Mouse (Mus musculus): ENCODE results near the gene Lilrb4a.
A peak's percentile ranks its signal among the peaks of the same experiment; 100 is the strongest.
"Not testable (repeated sequence)": the region's sequence is repeated elsewhere in the genome, so short reads cannot be mapped to it uniquely, and the experiment has no call there.

The Lilrb4a gene

DNA sequence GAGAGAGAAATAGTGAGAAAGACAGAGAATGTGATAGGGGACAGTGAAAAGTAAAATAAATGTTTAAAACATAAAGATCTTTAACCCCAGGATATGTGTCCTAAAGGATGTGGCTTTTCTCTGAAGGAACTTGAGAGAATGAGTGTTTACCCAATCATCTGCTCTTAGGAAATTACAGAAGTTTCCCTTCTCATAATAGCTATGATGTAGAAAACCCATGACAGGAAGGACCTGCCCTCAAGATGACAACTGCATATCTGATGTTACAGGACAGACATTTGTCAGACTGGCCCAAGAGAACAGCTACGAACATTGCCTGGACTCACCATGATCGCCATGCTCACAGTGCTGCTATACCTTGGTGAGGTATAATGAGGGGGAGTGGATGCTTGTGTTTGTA, at the start of gene Lilrb4a:
Gene Lilrb4a, plus strand, starts transcription at position 266 of the 400 bp plus-strand sequence.
- not testable (repeated sequence) for DNase-seq (ENCODE audit: low read depth, low spot score)

DNA sequence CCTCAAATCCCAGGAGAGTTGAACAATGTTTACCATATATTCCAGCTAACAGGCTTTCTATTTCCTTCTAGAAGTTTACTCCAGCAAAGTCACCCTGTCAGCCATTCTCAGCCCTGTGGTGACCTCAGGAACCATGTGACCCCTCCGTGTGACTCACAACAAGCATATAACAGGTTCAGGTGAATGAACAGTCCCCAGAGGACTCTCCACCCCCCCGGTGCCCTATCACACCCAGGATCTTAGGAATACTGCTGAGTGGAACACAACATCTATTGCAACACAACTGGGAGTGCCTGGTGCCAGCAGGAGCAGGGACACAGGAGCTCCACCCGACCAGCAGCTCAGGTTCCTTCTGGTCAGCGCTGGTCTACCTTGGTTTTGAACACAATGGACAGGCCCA, 39.1 kb upstream of the Lilrb4a start:
- no peak for DNase-seq (ENCODE audit: low read depth, low spot score)

DNA sequence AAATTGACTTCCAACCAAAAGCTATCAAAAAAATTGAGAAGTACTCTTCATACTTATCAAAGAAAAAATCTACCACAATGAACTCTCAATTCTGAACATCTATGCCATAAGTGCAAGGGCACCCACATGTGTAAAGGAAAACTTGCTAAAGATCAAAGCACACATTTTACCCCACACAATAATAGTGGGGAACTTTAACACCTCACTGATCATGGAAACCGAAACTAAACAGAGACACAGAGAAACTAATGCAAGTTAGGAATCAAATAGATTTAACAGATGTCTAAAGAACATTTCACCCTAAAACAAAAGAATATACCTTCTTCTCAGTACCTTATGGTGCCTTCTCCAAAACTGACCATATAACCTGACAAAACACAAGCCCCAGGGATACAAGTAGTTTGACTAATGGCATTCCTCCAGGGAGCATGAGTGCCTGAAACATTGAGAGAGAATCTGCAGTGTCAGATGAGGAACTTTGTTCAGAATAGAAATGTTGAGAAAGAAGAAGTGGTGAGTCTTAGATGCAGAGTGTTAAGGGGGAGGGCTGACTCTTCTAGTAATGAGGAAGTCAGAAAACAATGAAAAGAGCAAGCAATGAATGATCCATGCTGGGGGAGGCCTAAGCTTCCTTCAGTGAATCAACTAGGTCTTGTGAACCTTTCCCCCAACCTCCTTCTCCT, 37.0 kb upstream of the Lilrb4a start:
- DNase-seq (ENCODE audit: low read depth, low spot score) = no peak

DNA sequence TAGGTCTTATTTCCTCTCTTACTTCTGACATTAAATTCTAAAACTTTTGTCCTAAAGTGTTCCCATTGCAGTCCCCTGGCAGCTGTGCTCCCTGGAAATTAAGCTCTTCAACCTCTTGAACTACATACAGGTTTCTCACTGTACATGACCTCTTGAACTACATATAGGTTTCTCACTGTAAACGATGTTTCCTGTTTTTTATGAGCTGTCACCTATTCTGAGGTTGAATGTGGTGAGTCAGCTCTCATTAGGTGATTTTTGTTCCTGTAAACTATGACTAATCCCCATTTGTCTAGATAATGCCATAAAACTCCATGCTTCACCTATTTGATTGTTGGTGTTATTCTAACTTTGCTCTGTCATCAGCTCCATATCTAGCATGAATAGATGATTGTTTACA, 36.4 kb upstream of the Lilrb4a start:
- DNase-seq (ENCODE audit: low read depth, low spot score) = no peak

DNA sequence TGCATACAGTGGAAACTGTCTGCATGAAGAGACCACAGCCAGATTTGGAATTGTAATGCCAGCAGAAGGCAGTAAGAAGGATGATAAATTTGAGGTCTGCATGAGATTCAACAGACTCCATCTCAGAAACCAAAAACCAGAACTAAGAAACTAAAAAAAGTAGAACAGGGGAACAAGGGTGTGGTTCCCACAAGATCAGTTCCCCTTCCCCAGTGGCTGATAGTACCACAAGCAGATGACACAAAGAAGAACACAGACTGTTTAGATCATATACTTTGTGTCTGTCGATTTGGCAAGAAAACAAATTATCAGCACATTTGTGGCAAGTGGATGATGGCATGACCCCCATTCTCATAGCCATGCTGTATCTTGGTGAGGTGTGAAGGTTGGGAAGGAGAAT, 35.0 kb upstream of the Lilrb4a start:
- DNase-seq (ENCODE audit: low read depth, low spot score) = no peak

DNA sequence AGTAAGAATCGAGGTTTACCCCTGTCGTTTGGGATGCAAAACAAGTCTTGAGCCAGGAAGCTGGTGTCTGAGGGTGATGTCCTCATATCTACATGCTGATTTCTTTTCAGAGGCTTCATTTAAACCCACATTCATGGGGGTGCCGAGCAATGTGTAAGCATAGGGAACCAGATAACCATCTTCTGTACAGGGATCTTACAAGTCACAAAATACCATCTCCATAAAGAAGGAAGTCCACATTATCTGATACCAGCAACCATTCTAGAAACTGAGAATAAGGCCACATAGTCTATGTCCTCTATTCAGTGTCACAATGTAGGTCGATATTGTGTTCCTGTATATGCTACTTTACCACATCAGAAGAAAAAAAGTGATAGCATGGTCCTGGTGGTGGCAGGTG, 34.4 kb upstream of the Lilrb4a start:
- no peak for DNase-seq (ENCODE audit: low read depth, low spot score)

DNA sequence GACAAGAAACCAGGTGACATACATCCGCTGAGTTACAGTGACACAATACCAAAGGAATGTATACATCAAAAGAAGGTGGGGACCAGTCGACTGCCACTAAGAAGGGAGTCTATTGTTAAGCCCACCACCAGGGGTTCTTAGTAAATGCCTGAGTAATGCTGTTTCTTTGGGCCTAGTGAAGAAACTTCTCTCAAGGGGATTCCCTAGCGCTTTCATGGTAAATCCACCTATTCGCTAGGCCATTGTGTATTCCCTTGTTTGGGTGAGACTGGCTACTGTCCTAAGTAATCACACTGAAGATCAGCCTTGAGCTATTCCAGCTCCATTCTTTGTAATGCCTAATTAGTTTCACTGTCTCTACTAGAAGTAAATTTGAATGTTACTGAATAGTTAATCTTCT, 27.0 kb upstream of the Lilrb4a start:
- DNase-seq (ENCODE audit: low read depth, low spot score) = peak; percentile 53

DNA sequence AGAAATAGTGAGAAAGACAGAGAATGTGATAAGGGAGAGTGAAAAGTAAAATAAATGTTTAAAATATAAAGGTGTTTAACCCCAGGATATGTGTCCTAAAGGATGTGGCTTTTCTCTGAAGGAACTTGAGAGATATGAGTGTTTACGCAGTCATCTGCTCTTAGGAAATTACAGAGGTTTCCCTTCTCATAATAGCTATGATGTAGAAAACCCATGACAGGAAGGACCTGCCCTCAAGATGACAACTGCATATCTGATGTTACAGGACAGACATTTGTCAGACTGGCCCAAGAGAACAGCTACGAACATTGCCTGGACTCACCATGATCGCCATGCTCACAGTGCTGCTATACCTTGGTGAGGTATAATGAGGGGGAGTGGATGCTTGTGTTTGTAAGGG, 10.4 kb upstream of the Lilrb4a start, which contains the start of the genes Gm49339 and Lilr4b:
Gene Gm49339, plus strand, starts transcription at position 216 of the 400 bp plus-strand sequence.
Gene Lilr4b, plus strand, starts transcription at position 236 of the 400 bp plus-strand sequence.
- not testable (repeated sequence) for DNase-seq (ENCODE audit: low read depth, low spot score)

DNA sequence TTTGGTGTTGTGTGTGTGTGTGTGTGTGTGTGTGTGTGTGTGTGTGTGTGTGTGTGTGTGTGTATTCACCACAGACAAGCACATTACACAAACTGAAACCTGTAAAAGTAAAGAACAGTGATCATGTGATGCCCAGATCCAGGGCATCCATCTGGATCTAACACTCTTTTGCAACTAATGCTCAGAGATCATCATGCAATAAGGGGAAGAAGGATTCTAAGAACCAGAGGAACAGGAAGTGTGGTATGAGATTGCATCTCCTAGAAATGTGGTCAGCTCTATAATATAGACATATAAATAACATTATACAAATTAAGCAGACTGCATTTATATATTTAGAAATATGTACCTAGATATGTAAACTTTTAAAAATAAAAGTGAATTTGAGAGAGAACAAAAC, 29.3 kb downstream of the Lilrb4a start:
- DNase-seq (ENCODE audit: low read depth, low spot score) = no peak

DNA sequence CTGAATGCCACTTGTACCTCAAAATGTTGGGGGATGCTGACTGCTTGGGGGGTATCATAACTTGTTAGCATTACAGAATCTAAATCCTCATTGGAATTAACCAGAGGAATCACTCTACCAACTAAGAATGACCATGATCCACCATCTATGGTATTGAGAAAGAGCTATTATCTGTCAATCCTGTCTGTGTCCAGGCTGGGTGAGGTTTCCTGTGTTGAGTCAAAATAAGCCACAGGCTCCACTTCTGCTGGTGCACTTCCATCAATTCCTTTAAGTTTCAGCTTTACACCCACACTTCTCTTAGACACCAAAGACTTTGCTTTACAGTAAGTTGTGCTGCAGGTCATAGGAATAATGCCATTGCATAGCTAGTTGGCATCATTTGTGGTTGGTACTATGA, 30.7 kb downstream of the Lilrb4a start:
- no peak for DNase-seq (ENCODE audit: low read depth, low spot score)

DNA sequence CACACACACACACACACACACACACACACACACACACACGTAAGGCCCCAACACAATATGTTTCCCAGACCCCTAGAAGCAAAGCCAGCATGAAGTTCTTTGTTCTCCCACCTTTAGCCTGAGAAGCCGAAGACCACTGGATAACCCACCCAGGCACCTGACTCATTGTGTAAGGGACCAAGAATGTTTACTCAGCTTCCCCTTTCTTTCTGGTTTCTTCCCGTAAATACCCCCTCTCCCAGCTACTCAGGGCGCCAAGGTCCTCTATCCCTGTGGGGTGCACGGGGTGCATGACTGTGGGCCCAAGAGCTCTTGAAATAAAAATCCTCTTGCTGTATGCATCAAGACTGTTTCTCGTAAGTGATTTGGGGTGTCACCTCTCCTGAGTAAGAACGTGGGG, 35.3 kb downstream of the Lilrb4a start:
- no peak for DNase-seq (ENCODE audit: low read depth, low spot score)

DNA sequence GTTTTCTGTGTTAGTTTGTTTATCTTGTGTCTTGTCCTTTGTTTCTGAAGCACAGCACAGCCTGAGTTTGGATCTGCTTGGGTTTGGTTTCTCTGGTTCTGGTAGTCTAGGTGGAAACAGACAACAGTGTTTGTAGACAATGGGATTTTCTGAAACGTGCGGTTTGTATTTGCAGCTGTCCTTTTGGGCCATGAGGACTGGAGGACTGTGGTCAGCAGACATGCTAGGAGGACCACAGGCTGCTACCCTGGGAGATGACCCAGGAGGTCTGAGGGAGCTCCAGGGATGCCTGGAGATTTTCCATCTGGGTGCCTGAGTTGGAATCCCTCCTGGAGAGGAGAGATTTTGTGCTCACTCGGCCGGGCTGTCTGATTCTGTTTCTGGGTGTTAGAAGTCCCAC, 35.9 kb downstream of the Lilrb4a start:
- no peak for DNase-seq (ENCODE audit: low read depth, low spot score)

DNA sequence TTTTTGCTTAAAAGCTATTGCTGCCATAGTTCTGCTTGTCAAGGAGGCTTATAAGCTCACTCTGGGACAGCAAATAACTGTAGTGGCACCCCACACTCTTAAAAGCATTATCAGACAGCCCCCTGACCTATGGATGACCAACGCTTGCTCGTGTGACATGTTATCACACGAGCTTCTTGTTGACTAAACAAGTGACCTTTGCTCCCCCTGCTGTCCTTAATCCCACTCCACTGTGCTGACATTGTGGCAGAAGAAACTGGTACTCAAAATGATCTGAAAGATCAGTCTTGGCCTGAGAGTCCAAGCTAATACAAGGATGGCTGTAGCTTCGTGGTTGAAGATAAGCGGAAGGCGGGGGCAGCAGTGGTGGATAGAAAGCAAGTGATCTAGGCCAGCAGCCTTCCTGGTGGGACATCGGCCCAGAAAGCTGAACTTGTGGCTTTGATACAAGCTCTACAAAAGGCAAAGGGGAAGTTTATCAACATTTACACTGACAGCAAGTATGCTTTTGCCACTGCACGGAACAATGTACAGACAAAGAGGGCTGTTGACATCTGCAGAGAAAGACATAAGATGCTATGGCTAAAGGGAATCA, 38.2 kb downstream of the Lilrb4a start:
- no peak for DNase-seq (ENCODE audit: low read depth, low spot score)

DNA sequence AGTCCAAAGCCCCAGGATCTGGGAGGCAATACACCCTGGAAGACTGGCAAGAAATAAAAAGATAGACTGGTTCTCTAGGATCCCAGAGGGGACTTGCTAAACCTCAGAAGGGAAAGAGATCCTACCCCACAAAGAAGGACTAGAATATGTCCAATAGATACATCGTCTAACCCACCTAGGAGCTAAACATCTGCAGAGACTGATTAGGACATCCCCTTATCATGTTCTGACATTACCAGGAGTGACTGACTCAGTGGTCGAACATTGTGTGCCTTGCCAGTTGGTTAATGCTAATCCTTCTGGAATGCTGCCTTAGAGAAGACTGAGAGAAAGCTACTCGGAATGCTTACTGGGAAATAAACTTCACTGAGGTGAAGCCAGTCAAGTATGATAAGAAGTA, 38.7 kb downstream of the Lilrb4a start:
- no peak for DNase-seq (ENCODE audit: low read depth, low spot score)

DNA sequence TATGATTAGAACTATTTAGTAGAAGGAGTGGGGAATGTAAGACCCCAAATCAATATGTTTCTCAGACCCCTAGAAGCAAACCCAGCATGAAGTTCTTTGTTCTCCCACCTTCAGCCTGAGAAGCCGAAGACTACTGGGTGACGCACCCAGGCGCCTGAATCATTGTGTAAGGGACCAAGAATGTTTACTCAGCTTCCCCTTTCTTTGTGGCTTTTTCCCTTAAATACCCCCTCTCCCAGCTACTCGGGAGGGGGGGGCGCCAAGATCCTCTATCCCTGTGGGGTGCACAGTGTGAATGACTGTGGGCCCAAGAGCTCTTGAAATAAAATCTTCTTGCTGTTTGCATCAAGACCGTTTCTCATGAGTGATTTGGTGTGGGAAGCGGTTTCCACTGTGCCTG, 40.1 kb downstream of the Lilrb4a start:
- no peak for DNase-seq (ENCODE audit: low read depth, low spot score)

Measured in WW6 (cell line).